ENCODE assay signal across 34 mouse cellular contexts in the genomic region with DNA sequence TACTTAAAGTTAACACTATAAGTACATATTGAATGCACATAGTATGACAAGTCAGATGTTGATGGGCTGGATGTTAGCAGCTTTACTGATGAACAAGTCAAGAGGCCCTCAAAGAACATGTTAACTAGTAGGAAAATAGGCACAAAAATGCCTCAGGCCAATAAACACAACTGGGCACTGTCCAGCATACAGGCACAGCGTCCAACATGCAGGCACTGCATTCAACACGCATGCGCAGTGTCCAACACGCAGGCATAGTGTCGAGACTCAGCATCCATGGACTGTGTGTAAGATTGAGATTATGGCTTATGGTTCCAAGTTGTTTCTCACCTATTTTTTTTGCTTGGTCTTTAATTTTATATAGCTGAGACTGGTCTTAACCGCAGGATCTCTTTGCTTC.
"Had no signal": no experiment of that assay in that cellular context is flagged by ENCODE, and none has a peak within 500 bp of the region (broad histone marks: within the 10 kb centered on the region; RNA-seq: fewer than 3 reads in every experiment).

No protein-coding gene starts in this region.

- ATAC-seq: hindbrain, embryonic 16.5 days; hindbrain, postnatal 0 days; inflammation-experienced regulatory T-cells, adult 6 months; intestine, embryonic 15.5 days; intestine, embryonic 16.5 days; intestine, postnatal 0 days had no signal

- H3K4me3 ChIP-seq: heart, embryonic 12.5 days; heart, embryonic 13.5 days; heart, embryonic 15.5 days; hindbrain, embryonic 10.5 days; hindbrain, embryonic 12.5 days; hindbrain, embryonic 13.5 days; hindbrain, embryonic 15.5 days; intestine, embryonic 15.5 days; kidney, embryonic 15.5 days; layer of hippocampus, adult 2 months; left cerebral cortex, adult 2 months had no signal

- H3K9me3 ChIP-seq: heart, embryonic 12.5 days; heart, embryonic 13.5 days; heart, embryonic 15.5 days; hindbrain, embryonic 10.5 days; hindbrain, embryonic 12.5 days; hindbrain, embryonic 13.5 days; hindbrain, embryonic 15.5 days; intestine, embryonic 15.5 days; kidney, embryonic 15.5 days had no signal

- H3K36me3 ChIP-seq: heart, embryonic 12.5 days; heart, embryonic 13.5 days; heart, embryonic 15.5 days; hindbrain, embryonic 10.5 days; hindbrain, embryonic 12.5 days; hindbrain, embryonic 13.5 days; hindbrain, embryonic 15.5 days; intestine, embryonic 15.5 days; kidney, embryonic 15.5 days had no signal

- H3K27me3 ChIP-seq: heart, embryonic 13.5 days; heart, embryonic 15.5 days; hindbrain, embryonic 12.5 days; hindbrain, embryonic 13.5 days; hindbrain, embryonic 15.5 days; intestine, embryonic 15.5 days; kidney, embryonic 15.5 days had no signal

- H3K27ac ChIP-seq: heart, embryonic 13.5 days; heart, embryonic 15.5 days; hindbrain, embryonic 10.5 days; hindbrain, embryonic 12.5 days; hindbrain, embryonic 13.5 days; hindbrain, embryonic 14.5 days; hindbrain, embryonic 15.5 days; hindbrain, postnatal 0 days; intestine, embryonic 15.5 days; kidney, embryonic 15.5 days; kidney, postnatal 0 days; layer of hippocampus, adult 2 months; left cerebral cortex, adult 2 months had no signal

- H3K4me2 ChIP-seq: heart, embryonic 12.5 days; heart, embryonic 13.5 days; heart, embryonic 15.5 days; hindbrain, embryonic 12.5 days; hindbrain, embryonic 13.5 days; hindbrain, embryonic 14.5 days; hindbrain, embryonic 15.5 days; intestine, embryonic 15.5 days; kidney, embryonic 15.5 days had no signal

- H3K9ac ChIP-seq: heart, embryonic 12.5 days; heart, embryonic 15.5 days; hindbrain, embryonic 12.5 days; hindbrain, embryonic 13.5 days; hindbrain, embryonic 14.5 days; hindbrain, embryonic 15.5 days; intestine, embryonic 15.5 days; kidney, embryonic 15.5 days had no signal

- DNase-seq: heart, postnatal 10 days; heart, postnatal 14 days; heart, postnatal 36 days; heart, postnatal 4 days; kidney, adult 11 months; kidney, adult 18-20 months; kidney, adult 2 months; kidney, adult 8-10 months; kidney, adult 9 months; kidney, postnatal 10 days; kidney, postnatal 14 days; kidney, postnatal 25 days; kidney, postnatal 36 days; kidney, postnatal 4 days; layer of hippocampus, adult 9-11 months; layer of hippocampus, postnatal 36 days had no signal
